ENCODE assay signal across 11 mouse cellular contexts in genomic region chr15:100180221-100180620, GRCm38 (mm10). TPM values are rescaled to one million over a fixed set of nuclear protein-coding genes. Genes with fewer than 3 reads are reported as not detected.
DNase-seq lines count a peak whose midpoint lies in the region; ATAC-seq and TF ChIP-seq lines count a peak whose summit lies in the region.
"Had no signal": no experiment of that assay in that cellular context is flagged by ENCODE, and none has a peak within 500 bp of the region (broad histone marks: within the 10 kb centered on the region; RNA-seq: fewer than 3 reads in every experiment).

No protein-coding gene starts in this region.

- whole genome bisulfite sequencing in hindbrain, postnatal 0 days, result 52% methylated on average over 4 of the region's 4 CpGs
- WGBS in hindbrain, embryonic 12.5 days, result 90% methylated on average over 4 of the region's 4 CpGs
- WGBS in lung, postnatal 0 days, result 78% methylated on average over 4 of the region's 4 CpGs

- no peak overlapping the region for H3K9ac ChIP-seq in hindbrain, postnatal 0 days (replicated peaks; ENCODE audit: low read length)
- no peak overlapping the region for H3K9ac ChIP-seq in hindbrain, embryonic 12.5 days
- no peak overlapping the region for H3K9ac ChIP-seq in lung, postnatal 0 days (replicated peaks; ENCODE audit: low read depth)
- H3K9ac ChIP-seq: embryonic facial prominence, embryonic 15.5 days; heart, embryonic 15.5 days had no signal

- TF ChIP-seq CTCF in hindbrain, postnatal 0 days (IDR thresholded peaks at IDR 0.05; ENCODE audit: low read depth), result no peak
- no peak for TF ChIP-seq CTCF in lung, postnatal 0 days (IDR thresholded peaks at IDR 0.05)

- no peaks in the 10 kb centered on the region for H3K9me3 ChIP-seq in hindbrain, postnatal 0 days (ENCODE audit: low read length)
- H3K9me3 ChIP-seq in hindbrain, embryonic 12.5 days (replicated peaks), result no peaks in the 10 kb centered on the region
- no peaks in the 10 kb centered on the region for H3K9me3 ChIP-seq in lung, postnatal 0 days (ENCODE audit: low read length)
- H3K9me3 ChIP-seq: embryonic facial prominence, embryonic 15.5 days; heart, embryonic 15.5 days had no signal

- no peak overlapping the region for H3K4me2 ChIP-seq in hindbrain, postnatal 0 days (ENCODE audit: low read depth, low read length)
- no peak overlapping the region for H3K4me2 ChIP-seq in hindbrain, embryonic 12.5 days (replicated peaks)
- H3K4me2 ChIP-seq in lung, postnatal 0 days (replicated peaks; ENCODE audit: low read depth, low read length), result no peak overlapping the region
- H3K4me2 ChIP-seq: embryonic facial prominence, embryonic 15.5 days; heart, embryonic 15.5 days had no signal

- H3K27me3 ChIP-seq in hindbrain, postnatal 0 days (ENCODE audit: insufficient read depth, low read length), result no peaks in the 10 kb centered on the region
- H3K27me3 ChIP-seq in hindbrain, embryonic 12.5 days, result no peaks in the 10 kb centered on the region
- H3K27me3 ChIP-seq in lung, postnatal 0 days (replicated peaks; ENCODE audit: insufficient read depth, low read length), result no peaks in the 10 kb centered on the region
- H3K27me3 ChIP-seq: embryonic facial prominence, embryonic 15.5 days; heart, embryonic 15.5 days had no signal

- H3K4me3 ChIP-seq in hindbrain, postnatal 0 days (ENCODE audit: low read length), result no peak overlapping the region
- no peak overlapping the region for H3K4me3 ChIP-seq in hindbrain, embryonic 12.5 days
- no peak overlapping the region for H3K4me3 ChIP-seq in lung, postnatal 0 days (ENCODE audit: low read depth, low read length)
- H3K4me3 ChIP-seq: embryonic facial prominence, embryonic 15.5 days; heart, embryonic 15.5 days had no signal

- H3K27ac ChIP-seq in hindbrain, postnatal 0 days, result peak overlapping the region; percentile 32
- H3K27ac ChIP-seq in hindbrain, embryonic 12.5 days, result no peak overlapping the region
- H3K27ac ChIP-seq in lung, postnatal 0 days (ENCODE audit: low read length), result no peak overlapping the region
- H3K27ac ChIP-seq: embryonic facial prominence, embryonic 15.5 days; heart, embryonic 15.5 days had no signal

- peak; percentile 67 for DNase-seq in hindbrain, postnatal 0 days (ENCODE audit: low spot score)
- DNase-seq in lung, postnatal 0 days (ENCODE audit: low spot score), result no peak
- no peak for DNase-seq in embryo, embryonic 9.5 days (ENCODE audit: extremely low spot score)
- DNase-seq: lung, postnatal 14 days had no signal

- H3K4me1 ChIP-seq in hindbrain, postnatal 0 days (ENCODE audit: insufficient read depth, low read length), result no peaks in the 10 kb centered on the region; the same call in 1 of the 2 replicates
- no peaks in the 10 kb centered on the region for H3K4me1 ChIP-seq in hindbrain, embryonic 12.5 days
- no peaks in the 10 kb centered on the region for H3K4me1 ChIP-seq in lung, postnatal 0 days (ENCODE audit: insufficient read depth, low read depth, low read length)
- H3K4me1 ChIP-seq: embryonic facial prominence, embryonic 15.5 days had no signal

- H3K36me3 ChIP-seq in hindbrain, postnatal 0 days (ENCODE audit: insufficient read depth, low read length), result peaks cover 39% of the 10 kb centered on the region
- peaks cover 80% of the 10 kb centered on the region for H3K36me3 ChIP-seq in hindbrain, embryonic 12.5 days
- H3K36me3 ChIP-seq in lung, postnatal 0 days (ENCODE audit: insufficient read depth, low read length), result peaks cover 34% of the 10 kb centered on the region

- TF ChIP-seq EP300 in lung, postnatal 0 days (IDR thresholded peaks at IDR 0.05), result no peak

- peak; percentile 80 for ATAC-seq in hindbrain, postnatal 0 days
- no peak for ATAC-seq in hindbrain, embryonic 12.5 days (ENCODE audit: low FRiP score)
- ATAC-seq in CD4-positive, CD25-positive, alpha-beta regulatory T cell, adult 4 months, result peak; percentile 52
- ATAC-seq in cerebellum, adult (ENCODE audit: insufficient number of reproducible peaks, low FRiP score, low TSS enrichment), result peak; percentile 83
- ATAC-seq in granulocyte monocyte progenitor cell, adult 5-6 weeks (replicated peaks; ENCODE audit: poor library complexity, severe bottlenecking), result peak; percentile 27
- no peak for ATAC-seq in lung, postnatal 0 days
- ATAC-seq: intestine, embryonic 16.5 days had no signal

RNA-seq across cellular contexts. Expression of gene Atf1, which starts 47.4 kb away (rescaled TPM):
- total RNA-seq in hindbrain, postnatal 0 days (2014; rRNA removed), result 5.9 and 9.8 TPM in 2 replicates
- 11.7 and 14.1 TPM in 2 replicates for polyA plus RNA-seq in hindbrain, postnatal 0 days (2015; fragmentation: Nextera tagmentation; extraction: Ambion mirVana)
- 29.0 and 31.1 TPM in 2 replicates for polyA plus RNA-seq in hindbrain, embryonic 12.5 days (2016; fragmentation: Nextera tagmentation; extraction: Ambion mirVana)
- polyA plus RNA-seq in CD4-positive, CD25-positive, alpha-beta regulatory T cell, adult 4 months (2017; shearing (Covaris generic)), result 10 to 100 TPM; 23.6 to 32.4 TPM
- 56.7 and 75.0 TPM in 2 replicates for total RNA-seq in granulocyte monocyte progenitor cell, adult 5-6 weeks (2014; fragmentation: Nextera tagmentation)
- total RNA-seq in granulocyte monocyte progenitor cell, adult 5-6 weeks (2017), result 62.3 and 63.0 TPM in 2 replicates
- polyA plus RNA-seq in lung, postnatal 0 days (2015; fragmentation: Nextera tagmentation; extraction: Ambion mirVana), result 28.3 and 35.3 TPM in 2 replicates

Comparison
In these comparisons a context has a peak if more than half of its experiments do, and no peak if none do; other contexts are left out.
1. ATAC-seq: peak in hindbrain, postnatal 0 days (single experiment), CD4-positive, CD25-positive, alpha-beta regulatory T cell, adult 4 months (single experiment), cerebellum, adult (single experiment) and granulocyte monocyte progenitor cell, adult 5-6 weeks (single experiment); none in hindbrain, embryonic 12.5 days (single experiment) and lung, postnatal 0 days (single experiment).